Mouse (Mus musculus) frontal cortex, adult (tissue): ENCODE results near the gene Pxn.

Source experiments
- ATAC-seq: cut with Nextera tagmentation; 2 replicates; pipeline ENCODE4 v1.9.2; 2017; ENCODE audit warnings: mild to moderate bottlenecking, moderate library complexity, mixed read lengths; ENCODE audit not compliant: low TSS enrichment

Pxn gene

DNA sequence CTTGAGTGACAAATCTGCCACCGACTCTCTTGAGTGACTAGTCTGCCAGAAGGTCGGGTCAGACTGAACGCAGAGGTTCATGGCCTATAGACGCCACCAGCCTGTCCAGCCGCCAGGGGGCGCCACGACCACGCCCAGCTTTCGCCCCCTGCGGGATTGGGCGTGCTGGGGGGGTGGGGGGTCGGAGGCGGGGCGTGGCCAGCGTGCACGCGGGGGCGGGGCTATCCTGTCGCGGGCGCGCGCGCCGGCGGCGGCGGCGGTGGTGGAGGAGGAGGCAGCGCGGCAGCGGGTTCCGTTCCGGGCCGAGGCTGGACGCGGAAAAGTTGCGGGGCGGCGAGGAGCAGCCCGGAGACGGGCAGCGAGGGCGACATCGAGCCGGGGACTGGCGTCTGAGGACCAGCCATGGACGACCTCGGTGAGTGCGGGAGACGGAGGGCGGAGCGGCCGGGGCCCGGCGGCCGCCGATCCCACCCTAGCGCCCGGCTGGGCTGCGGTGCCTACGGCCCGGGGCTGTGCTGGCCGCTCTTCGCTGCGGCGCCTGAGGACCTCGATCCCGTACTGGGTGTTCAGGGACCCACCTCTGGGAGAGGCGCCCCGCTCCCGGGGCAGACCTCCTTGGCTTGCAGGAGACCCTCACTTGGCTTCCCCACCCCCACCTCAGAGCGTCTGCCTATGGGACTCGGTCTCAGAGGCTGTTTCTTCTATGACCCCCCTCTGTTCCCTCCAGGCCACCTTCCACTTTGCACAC lies at the start of gene Pxn:
Gene Pxn (plus strand): TSS at position 223 of the 748 bp plus-strand sequence.
- ATAC-seq, result peak; percentile 73

DNA sequence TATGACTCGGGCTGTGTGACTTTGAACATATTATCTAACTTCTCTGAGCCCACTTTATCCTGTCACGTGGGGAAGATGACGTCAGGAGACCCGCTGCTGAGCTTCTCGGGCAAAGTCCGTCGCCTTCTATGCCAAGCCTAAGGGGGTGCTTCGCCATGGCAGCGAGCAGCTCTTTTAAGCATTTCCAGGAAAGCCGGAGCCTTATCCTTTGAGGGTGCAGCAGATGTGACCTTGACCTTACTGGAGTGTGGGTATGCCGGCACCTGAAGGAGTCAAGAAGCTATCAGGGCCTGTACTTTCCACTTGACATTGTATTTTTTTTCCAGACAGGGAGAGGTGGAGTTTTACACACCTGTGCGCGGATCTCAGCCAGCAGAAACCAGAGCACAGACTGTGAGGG lies 47.6 kb upstream of the Pxn start:
- no peak for ATAC-seq

- no peak for ATAC-seq
These were observed 41.9 kb upstream of the Pxn start for GRCm38 (mm10) chr5:115464408-115465115.

DNA sequence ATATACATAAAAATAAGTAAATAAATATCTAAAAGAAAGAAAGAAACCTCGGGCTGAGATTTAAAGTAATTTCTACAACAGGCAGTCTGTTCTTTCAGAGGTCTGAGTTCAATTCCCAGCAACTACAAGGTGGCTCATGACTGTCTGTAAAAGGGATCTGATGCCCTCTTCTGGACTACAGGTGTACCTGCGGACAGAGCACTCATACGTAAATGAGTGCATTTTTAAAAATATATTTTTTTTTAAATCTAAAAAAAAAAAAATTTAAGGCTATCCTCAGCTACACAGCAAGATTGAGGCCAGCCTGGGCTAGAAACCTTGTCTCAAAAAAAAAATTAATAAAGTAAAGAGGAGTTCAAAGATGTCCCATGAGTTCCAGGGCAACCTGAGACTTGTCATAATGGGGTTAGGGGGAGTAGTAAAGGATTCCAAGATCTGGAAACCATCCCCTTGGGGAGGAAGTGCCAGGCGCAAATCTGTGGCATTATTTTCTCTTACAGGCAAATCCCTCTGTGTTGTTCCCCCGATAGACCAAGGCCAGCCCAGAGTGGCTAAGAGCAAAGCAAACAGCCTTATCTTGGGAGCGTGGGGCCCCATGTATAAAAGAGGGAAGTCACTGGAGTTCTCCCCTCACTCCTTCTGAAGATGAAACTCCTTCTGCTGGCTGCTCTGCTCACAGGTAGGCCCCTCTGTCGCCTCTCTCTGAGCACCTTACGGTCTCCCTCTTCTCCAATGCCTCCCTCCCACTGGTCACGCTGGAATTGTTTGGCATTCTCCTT lies 40.6 kb upstream of the Pxn start, which contains the start of gene Pla2g1b:
Gene Pla2g1b (plus strand): TSS at position 621 of the 779 bp plus-strand sequence.
- ATAC-seq, result no peak

DNA sequence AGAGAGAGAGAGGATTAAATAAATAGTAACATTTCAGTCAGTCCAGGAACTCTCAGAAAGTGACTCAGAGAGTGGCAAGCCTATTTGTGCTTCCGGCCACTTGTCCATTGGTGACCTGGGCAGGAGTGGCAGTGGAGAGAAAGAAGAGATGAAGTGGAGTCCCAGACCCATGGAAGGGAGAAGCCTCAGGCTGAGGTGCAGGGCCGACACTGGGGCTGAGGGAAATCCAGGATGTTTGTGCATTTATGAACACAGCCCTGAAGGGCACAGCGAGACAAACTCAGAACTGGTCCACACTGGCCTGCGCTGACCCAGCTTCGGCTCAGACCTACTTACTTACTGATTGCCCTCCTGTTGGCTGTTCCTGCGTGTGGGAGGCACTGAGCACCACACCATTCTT lies 36.7 kb upstream of the Pxn start:
- no peak for ATAC-seq

- ATAC-seq, result no peak
These were observed 35.5 kb upstream of the Pxn start for GRCm38 (mm10) chr5:115470766-115471531.

- ATAC-seq, result no peak
These were observed 33.3 kb upstream of the Pxn start for GRCm38 (mm10) chr5:115473191-115473590.

DNA sequence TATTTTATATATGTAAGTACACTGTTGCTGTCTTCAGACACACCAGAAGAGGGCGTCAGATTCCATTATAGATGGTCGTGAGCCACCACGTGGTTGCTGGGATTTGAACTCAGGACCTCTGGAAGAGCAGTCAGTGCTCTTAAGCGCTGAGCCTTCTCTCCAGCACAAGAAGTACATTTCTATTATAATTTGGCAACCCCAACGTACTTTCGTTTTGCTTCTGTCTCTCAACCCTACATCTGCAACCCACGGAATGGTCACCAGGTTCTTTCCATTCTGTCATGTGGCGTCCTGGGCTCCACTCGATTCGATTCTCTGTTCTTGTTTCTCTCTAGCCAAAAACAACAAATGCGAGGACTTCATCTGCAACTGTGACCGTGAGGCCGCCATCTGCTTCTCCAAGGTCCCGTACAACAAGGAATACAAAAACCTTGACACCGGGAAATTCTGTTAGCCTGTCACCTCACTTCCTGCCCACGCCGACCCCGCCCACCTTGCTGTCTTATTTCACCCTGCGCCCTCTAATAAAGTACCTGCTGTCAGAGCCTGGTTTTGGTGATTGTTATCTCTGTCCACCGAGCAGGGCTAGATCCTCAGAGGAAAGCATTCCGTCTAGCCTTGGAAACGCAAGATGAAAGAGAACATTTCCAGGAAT lies 32.2 kb upstream of the Pxn start:
- no peak for ATAC-seq

- ATAC-seq, result peak; percentile 89
These were observed 31.0 kb upstream of the Pxn start for GRCm38 (mm10) chr5:115475337-115476106.

DNA sequence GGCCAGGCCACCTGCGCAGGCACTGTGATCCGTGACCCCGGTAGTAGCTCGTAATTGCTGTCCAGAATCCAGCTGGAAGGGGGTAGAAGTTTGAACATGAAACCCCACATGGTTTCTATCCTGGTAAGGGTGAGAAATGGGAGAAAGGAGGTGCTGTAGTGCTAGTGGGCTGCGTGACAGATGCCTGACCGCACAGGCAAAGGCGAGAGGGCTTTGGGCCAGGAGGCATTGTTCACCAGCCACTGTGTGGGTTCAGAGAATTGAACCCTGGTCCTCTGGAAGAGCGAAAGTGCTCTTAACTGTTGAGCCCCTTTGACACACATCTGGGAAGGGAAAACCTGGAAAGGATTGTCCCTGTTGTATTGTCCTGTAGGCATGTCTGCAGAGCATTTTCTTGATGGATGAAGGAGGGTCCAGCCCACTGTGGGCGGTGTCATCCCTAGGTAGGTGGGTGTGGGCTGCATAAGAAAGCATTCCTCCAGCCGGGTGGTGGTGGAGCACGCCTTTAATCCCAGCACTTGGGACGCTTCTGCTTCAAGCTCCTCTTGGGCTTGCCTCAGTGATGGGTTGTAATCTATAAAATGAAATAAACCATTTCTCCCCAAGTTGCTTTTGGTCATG lies 30.3 kb upstream of the Pxn start:
- ATAC-seq, result peak; percentile 47; the same call in 1 of the 2 replicates

DNA sequence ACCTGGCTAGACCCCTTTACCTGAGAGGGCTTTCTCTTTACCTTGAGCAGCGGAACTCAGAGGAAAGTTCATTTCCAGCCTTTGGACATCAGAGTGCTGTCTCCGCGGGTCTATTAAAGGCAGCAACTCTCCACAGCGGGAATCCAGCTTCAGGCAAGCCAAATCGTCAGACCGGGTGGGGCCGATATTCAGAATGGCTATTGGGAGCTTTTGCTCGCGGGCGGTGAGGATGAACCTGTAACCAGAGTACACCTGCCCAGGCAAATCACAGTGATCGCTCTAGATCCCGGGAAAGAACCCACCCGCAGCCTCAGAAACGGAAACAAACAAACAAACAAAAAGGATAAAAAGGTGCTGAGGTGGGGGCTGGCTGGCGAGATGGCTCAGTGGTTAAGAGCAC lies 26.9 kb upstream of the Pxn start:
- no peak for ATAC-seq

DNA sequence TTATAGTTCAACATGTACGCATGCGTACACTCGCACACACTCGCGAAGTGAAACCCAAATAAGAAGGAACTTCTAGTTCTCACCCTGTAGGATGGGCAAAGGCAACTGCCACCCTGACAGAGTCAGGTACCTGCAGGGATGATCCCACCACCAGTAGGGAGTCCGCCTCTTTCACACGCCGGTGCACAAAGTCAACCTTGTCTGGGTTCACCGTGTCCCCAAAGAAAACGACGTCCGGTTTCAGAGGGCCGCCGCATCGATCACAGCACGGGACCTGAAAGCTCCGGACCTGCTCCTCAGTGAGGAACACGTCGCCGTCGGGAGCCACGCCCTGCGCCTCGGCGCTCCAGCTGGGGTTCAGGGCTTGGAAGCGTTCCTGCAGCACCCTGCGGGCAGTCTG lies 26.4 kb upstream of the Pxn start:
- no peak for ATAC-seq

- ATAC-seq, result no peak
These were observed 23.8 kb upstream of the Pxn start for GRCm38 (mm10) chr5:115482390-115483265.

DNA sequence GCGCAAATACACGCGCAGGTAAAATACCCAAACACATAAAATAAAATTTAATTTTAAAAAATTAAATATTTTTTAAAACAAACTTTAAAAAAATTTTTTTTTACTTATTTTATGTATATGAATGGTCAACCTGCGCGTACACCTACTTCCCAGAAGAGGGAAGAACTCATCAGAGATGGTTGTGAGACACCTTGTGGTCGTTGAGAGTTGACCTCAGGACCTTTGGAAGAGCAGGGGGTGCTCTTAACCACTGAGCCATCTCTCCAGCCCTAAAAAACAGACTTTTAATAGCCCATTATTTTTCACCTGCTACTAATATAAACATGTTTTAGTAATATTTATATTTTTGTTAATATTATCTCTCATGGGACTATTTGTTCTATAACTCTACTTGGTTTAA lies 23.1 kb upstream of the Pxn start:
- ATAC-seq, result no peak

DNA sequence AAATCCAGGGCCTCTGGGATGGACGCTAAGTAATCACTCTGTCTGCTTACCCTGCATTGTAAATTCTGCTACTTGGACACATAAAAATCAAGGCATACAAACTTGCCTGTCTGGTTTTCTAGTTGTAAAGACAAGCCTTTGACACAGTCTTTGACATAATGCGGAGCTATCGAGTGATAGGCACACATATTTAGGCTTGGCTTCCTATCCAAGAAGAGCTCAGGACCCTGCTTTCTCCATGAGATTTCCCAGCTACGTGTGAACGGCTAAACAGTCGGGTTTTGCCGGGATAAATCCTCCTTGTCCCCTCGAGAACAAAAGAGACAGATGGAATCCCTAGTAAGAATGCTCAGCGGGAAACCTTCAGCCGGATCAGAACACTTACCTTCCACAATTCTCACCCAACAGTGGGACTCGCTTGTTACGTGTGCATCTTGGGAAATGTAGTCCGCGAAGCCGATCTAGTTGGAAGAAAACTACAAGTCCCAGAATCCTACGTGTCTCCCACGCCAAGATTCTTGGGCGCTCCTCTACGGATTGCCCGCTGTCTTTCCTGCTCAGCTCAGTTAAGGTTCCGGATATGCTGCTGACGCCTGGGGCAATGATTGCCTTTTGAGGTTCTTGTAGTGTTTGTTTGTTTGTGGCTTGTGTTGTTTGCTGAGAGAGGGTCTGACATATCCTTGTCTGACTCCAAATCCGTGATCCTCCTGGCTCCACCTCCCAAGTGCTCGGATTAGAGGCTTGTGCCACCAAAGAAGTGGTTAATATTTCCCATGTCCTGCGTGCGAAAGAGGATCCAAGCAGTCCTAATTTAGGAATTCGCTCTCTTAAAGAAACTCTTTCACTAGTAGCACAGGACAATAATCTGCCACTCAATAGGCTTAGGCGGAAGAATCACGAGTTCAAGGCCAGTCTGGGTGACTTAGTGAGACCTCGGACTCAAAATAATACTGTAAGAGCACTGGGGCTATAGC lies 22.2 kb upstream of the Pxn start, which contains the start of gene Sirt4:
Gene Sirt4 (minus strand): TSS at position 779 of the 974 bp plus-strand sequence.
- ATAC-seq, result peak; percentile 93

GRCm38 (mm10) chr5:115484996-115485395 lies 21.5 kb upstream of the Pxn start:
- ATAC-seq, result no peak

- no peak for ATAC-seq
These were observed 20.8 kb upstream of the Pxn start for GRCm38 (mm10) chr5:115485489-115486205.
